Mouse (Mus musculus) liver, adult 2 months (tissue): ENCODE measurements around the gene Tcp1.

Experiments
- CTCF ChIP-seq: fragments of 200-500 bp; IDR thresholded peaks from 2 replicates; pipeline ENCODE4 v1.5.1; 2011; ENCODE audit warnings: low read depth, low read length, control low read depth
- POLR2A ChIP-seq: fragments of 200-500 bp; IDR thresholded peaks from 2 replicates; pipeline ENCODE4 v1.6.1; 2011; ENCODE audit warnings: low read length, control low read depth; ENCODE audit not compliant: insufficient read depth; ENCODE audit errors: extremely low read depth

GRCm38 (mm10) chr17:12892033-12892432, 23.5 kb upstream of the Tcp1 start:
- TF ChIP-seq CTCF (no peak), POLR2A (no peak)
